Mouse (Mus musculus): ENCODE results near the gene Adam25.
"Not testable (repeated sequence)": the region's sequence is repeated elsewhere in the genome, so short reads cannot be mapped to it uniquely, and the experiment has no call there.

Gene Adam25

DNA sequence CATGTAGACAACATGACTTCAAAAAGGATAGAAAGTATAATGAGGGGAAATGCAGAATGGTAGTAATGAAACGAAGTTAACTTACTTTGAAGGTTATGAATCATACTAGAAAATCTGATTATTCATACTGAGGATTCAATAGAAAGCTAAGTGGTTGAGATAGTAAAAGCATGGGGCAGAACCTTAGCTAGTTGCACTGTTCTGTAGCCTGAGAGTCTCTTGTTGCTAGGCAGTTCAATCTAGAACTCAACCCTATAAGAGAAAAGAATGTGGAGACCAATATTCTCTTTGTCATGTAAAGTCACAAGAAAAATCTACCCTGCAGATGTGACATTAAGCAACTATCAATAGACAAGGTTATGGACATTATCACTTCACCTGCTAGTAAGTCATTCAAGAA lies at the start of gene Adam25:
Gene Adam25 (plus strand): TSS at position 301 of the 400 bp plus-strand sequence.
- not testable (repeated sequence) for DNase-seq (ENCODE audit: low spot score in 2 of 2)

DNA sequence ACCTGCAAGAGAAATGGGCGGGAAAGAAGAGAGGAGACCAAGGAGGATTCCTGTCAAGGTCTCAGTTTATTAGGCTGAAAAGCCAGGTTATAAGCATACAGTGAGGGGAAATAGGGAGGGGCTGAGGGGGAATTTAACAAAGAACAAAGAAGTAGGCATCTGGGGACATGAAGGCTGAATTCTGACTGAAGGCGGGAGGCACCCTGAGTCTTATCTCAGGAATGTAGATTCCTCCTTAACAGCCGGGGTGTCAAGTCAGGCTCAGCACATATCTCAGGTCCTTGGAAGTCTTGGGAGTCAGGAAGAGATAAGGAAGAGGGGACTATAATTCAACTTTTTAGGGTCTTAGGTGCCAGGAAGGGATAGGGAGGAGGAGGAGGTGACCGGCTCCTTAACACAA lies 36.6 kb upstream of the Adam25 start:
- DNase-seq (ENCODE audit: low spot score in 2 of 2) = not testable (repeated sequence)

DNA sequence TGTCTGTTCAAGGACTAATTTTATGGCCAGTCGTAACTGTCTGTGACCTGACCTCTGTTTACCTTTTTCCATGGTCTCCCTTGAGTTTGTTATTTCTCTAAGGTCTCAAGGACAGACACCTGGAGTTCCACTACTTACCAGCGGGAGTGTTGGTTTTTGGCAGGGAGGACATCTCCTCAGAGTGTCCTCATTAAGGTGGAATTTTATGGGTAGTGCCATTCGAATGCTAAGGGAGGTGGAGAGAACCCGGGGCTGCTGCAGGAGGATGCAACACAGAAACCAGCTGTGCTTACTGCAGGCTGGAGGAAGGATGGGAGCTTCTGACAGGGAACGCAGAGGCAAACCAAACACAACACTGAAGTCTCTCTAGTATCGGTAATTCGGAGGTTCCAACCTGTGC lies 36.0 kb upstream of the Adam25 start:
- no peak for DNase-seq (ENCODE audit: low spot score in 2 of 2)

DNA sequence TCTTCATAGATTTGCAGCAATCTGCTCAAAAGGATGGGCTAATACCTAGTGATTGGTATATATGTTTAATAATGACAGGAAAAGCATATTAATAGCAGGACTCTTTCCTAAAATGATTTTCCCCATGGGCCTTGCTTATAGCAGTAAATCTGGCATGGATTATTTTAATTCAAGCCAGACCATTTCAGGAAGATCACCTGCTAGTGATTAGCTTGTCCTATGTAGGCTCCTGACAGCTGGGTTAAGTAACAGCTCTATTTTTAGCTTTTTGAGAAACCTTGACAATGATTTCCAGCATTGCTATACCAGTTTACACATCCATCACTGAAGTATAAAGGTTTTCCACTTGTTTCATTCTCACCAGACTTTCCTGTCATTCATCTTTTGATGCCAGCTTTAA lies 31.3 kb downstream of the Adam25 start:
- DNase-seq (ENCODE audit: low spot score in 2 of 2) = no peak

DNA sequence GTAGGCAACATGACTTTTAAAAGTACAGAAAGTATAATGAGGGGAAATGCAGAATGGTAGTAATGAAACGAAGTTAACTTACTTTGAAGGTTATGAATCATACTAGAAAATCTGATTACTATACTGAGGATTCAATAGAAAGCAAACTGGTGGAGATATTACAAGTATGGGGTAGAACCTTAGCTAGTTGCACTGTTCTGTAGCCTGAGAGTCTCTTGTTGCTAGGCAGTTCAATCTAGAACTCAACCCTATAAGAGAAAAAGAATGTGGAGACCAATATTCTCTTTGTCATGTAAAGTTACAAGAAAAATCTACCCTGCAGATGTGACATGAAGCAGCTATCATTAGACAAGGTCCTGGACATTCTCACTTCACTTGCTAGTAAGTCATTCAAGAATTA lies 41.0 kb downstream of the Adam25 start, which contains the start of gene Adam20:
Gene Adam20 (plus strand): TSS at position 301 of the 400 bp plus-strand sequence.
- not testable (repeated sequence) for DNase-seq (ENCODE audit: low spot score in 2 of 2)

DNA sequence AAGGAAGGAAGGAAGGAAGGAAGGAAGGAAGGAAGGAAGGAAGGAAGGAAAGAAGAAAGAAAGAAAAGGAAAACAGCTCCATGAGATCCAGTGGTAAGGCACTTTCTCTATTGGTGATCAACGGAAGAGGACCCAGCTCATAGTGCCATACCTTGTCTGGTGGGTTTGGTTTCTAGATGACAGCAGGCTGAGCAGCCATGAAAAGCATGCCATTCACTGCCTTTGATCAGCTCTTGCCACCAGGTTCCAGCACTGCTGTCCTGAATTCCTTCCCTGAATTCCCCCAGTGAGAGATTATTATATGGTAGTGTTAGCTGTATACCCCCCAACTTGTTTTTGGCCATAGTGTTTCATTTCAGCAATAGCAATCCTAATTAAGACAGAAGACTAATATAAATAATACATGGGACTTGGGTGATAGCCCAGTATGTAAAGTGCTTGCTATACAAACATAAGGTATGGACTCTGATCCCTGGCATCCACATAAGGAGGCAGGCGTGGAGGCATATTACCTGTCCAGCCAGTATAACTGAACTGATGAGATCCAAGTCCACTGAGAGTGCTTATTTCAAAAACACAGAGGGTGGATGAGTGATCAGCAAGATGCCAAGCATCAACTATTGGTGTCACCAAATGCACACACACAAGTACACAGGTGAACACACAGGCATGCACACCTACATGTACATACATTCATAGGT lies 51.5 kb downstream of the Adam25 start:
- DNase-seq (ENCODE audit: low spot score in 2 of 2) = no peak
